Mouse (Mus musculus) heart, adult 2 months (tissue): ENCODE measurements around the gene H2afy. TPM values are rescaled to one million over a fixed set of nuclear protein-coding genes. Genes with fewer than 3 reads are reported as not detected.
A peak's percentile ranks its signal among the peaks of the same experiment; 100 is the strongest.

Experiments
- DNase-seq, 2 experiments: peaks; one replicate each; pipeline ENCODE4 v3.0.0; 2021
- H3K27ac ChIP-seq: fragments of 200-600 bp; 2 replicates; pipeline ENCODE4 v1.8.1; 2022
- H3K27me3 ChIP-seq: fragments of 200-500 bp; 2 replicates; pipeline ENCODE4 v1.6.1; 2012; ENCODE audit warnings: mild to moderate bottlenecking, low read length, inconsistent platforms, mixed read lengths; ENCODE audit not compliant: control insufficient read depth, insufficient read depth
- H3K36me3 ChIP-seq: fragments of 200-500 bp; 2 replicates; pipeline ENCODE4 v1.6.1; 2012; ENCODE audit warnings: low read length, inconsistent platforms; ENCODE audit not compliant: control insufficient read depth, insufficient read depth
- H3K4me1 ChIP-seq: fragments of 200-500 bp; 2 replicates; pipeline ENCODE4 v1.6.1; 2011; ENCODE audit warnings: low read length; ENCODE audit not compliant: control insufficient read depth, insufficient read depth
- H3K4me3 ChIP-seq: fragments of 200-600 bp; 2 replicates; pipeline ENCODE4 v1.8.1; 2022
- H3K79me2 ChIP-seq: fragments of 200-500 bp; replicated peaks from 2 replicates; pipeline ENCODE4 v1.6.1; 2012; ENCODE audit warnings: mild to moderate bottlenecking, inconsistent platforms, low read length, moderate library complexity, mixed read lengths; ENCODE audit not compliant: control insufficient read depth, insufficient read depth
- H3K9ac ChIP-seq: fragments of 200-500 bp; 2 replicates; pipeline ENCODE4 v1.6.1; 2012; ENCODE audit warnings: low read depth, mild to moderate bottlenecking, control low read depth, inconsistent platforms, low read length, mixed read lengths
- CTCF ChIP-seq: fragments of 200-600 bp; IDR thresholded peaks from 2 replicates; pipeline ENCODE4 v1.8.1; 2022; ENCODE audit warnings: antibody characterized with exemption, mild to moderate bottlenecking, moderate library complexity
- EP300 ChIP-seq: fragments of 200-500 bp; IDR thresholded peaks from 2 replicates; pipeline ENCODE4 v1.6.1; 2011; ENCODE audit warnings: low read depth, low read length, control low read depth; ENCODE audit not compliant: insufficient read depth
- POLR2A ChIP-seq: fragments of 200-500 bp; IDR thresholded peaks from 2 replicates; pipeline ENCODE4 v1.6.1; 2011; ENCODE audit warnings: mild to moderate bottlenecking, low read depth, low read length, control low read depth; ENCODE audit not compliant: insufficient read depth
- WGBS: fragments of 180-500 bp; shearing (Covaris S2); methylation state at CpG from one replicate; pipeline ENCODE4 v1.1.7; 2018; 5-methylcytosine and 5-hydroxymethylcytosine counted together
- intact Hi-C: fragments of 180-260 bp; cut with DNase I; formaldehyde crosslinking; loops from one replicate; pipeline ENCODE4 v1.15.1; 2025
- polyA plus RNA-seq: library from polyadenylated mRNA; depleted of rRNA; stranded (reverse); fragments of >200 nt; gene quantifications from 2 replicates; pipeline ENCODE4 v1.2.3, GENCODE M21; 2012
- total RNA-seq, 2 experiments: library from RNA; stranded (reverse); gene quantifications; 2 replicates each; pipeline ENCODE4 v1.2.3; 2021

Gene H2afy
- total and polyA plus RNA-seq, 3 experiments: 34.9 to 49.6 (median 43.3) TPM

- WGBS: 90% methylated on average over 2 of the region's 2 CpGs
- H3K4me1 ChIP-seq: no peaks in the 10 kb centered on the region
- no peak overlapping the region for H3K4me3 ChIP-seq
- TF ChIP-seq POLR2A: no peak
- H3K9ac ChIP-seq: no peak overlapping the region
- H3K27me3 ChIP-seq: no peaks in the 10 kb centered on the region
- no peak for DNase-seq
- no peaks in the 10 kb centered on the region for H3K79me2 ChIP-seq
- intact Hi-C loops: loop anchor here (10.0 kb wide), 1 partner anchor 55 kb away; the partner anchor contains the start of gene H2afy
- no peaks in the 10 kb centered on the region for H3K36me3 ChIP-seq
- H3K27ac ChIP-seq: no peak overlapping the region
These were observed 56.5 kb downstream of the H2afy start for GRCm38 (mm10) chr13:56079616-56080015.

- no peak for TF ChIP-seq POLR2A
- TF ChIP-seq EP300: no peak
- TF ChIP-seq CTCF: no peak
- H3K4me1 ChIP-seq: no peaks in the 10 kb centered on the region
- no peak for DNase-seq
- no peaks in the 10 kb centered on the region for H3K79me2 ChIP-seq
- no peak overlapping the region for H3K4me3 ChIP-seq
- WGBS: 74% methylated on average over 17 of the region's 17 CpGs
- H3K36me3 ChIP-seq: no peaks in the 10 kb centered on the region
- intact Hi-C loops: no loop called here
- H3K27ac ChIP-seq: no peak overlapping the region
- no peaks in the 10 kb centered on the region for H3K27me3 ChIP-seq
- no peak overlapping the region for H3K9ac ChIP-seq
These were observed 57.4 kb downstream of the H2afy start for GRCm38 (mm10) chr13:56078724-56079262.

GRCm38 (mm10) chr13:56075930-56076329 lies 60.2 kb downstream of the H2afy start:
- Histone ChIP-seq H3K4me3 (no peak overlapping the region), H3K36me3 (no peaks in the 10 kb centered on the region), H3K9ac (no peak overlapping the region), H3K79me2 (no peaks in the 10 kb centered on the region), H3K27ac (no peak overlapping the region), H3K4me1 (no peaks in the 10 kb centered on the region), H3K27me3 (no peaks in the 10 kb centered on the region)
- 72% methylated on average over 8 of the region's 8 CpGs for WGBS
- intact Hi-C loops: no loop called here
- no peak for DNase-seq
- TF ChIP-seq POLR2A (no peak), CTCF (no peak), EP300 (no peak)

GRCm38 (mm10) chr13:56073186-56073585 lies 63.0 kb downstream of the H2afy start:
- Histone ChIP-seq H3K36me3 (no peaks in the 10 kb centered on the region), H3K4me1 (no peaks in the 10 kb centered on the region), H3K4me3 (no peak overlapping the region), H3K79me2 (no peaks in the 10 kb centered on the region), H3K27ac (no peak overlapping the region), H3K9ac (no peak overlapping the region), H3K27me3 (no peaks in the 10 kb centered on the region)
- DNase-seq: no peak
- WGBS: 77% methylated on average over 5 of the region's 5 CpGs
- intact Hi-C loops: loop anchor here (5.0 kb wide), 1 partner anchor 79 kb away; no protein-coding TSS in a partner anchor
- TF ChIP-seq EP300 (no peak), CTCF (no peak), POLR2A (no peak)

GRCm38 (mm10) chr13:56072268-56072607 lies 63.9 kb downstream of the H2afy start:
- H3K27me3 ChIP-seq: no peaks in the 10 kb centered on the region
- no peak overlapping the region for H3K4me3 ChIP-seq
- 43% methylated on average over 4 of the region's 4 CpGs for WGBS
- intact Hi-C loops: loop anchor here (5.0 kb wide), 1 partner anchor 80 kb away; no protein-coding TSS in a partner anchor
- DNase-seq: no peak
- TF ChIP-seq CTCF: peak; percentile 55
- no peak for TF ChIP-seq POLR2A
- no peak overlapping the region for H3K9ac ChIP-seq
- no peak overlapping the region for H3K27ac ChIP-seq
- H3K4me1 ChIP-seq: no peaks in the 10 kb centered on the region
- no peaks in the 10 kb centered on the region for H3K36me3 ChIP-seq
- H3K79me2 ChIP-seq: no peaks in the 10 kb centered on the region

- no peaks in the 10 kb centered on the region for H3K27me3 ChIP-seq
- WGBS: 81% methylated on average over 16 of the region's 16 CpGs
- no peak overlapping the region for H3K4me3 ChIP-seq
- H3K9ac ChIP-seq: no peak overlapping the region
- intact Hi-C loops: loop anchor here (5.0 kb wide), 1 partner anchor 81 kb away; no protein-coding TSS in a partner anchor
- no peaks in the 10 kb centered on the region for H3K4me1 ChIP-seq
- no peaks in the 10 kb centered on the region for H3K36me3 ChIP-seq
- no peak for DNase-seq
- TF ChIP-seq EP300: no peak
- no peak for TF ChIP-seq POLR2A
- TF ChIP-seq CTCF: no peak
- H3K79me2 ChIP-seq: no peaks in the 10 kb centered on the region
- H3K27ac ChIP-seq: no peak overlapping the region
These were observed 64.4 kb downstream of the H2afy start for GRCm38 (mm10) chr13:56071586-56072267.
